Mouse (Mus musculus) CH12.LX (cell line): Measurements from ENCODE around the gene Pomp.
A peak's percentile ranks its signal among the peaks of the same experiment; 100 is the strongest.

Experiments used
- BHLHE40 ChIP-seq: IDR thresholded peaks from 2 replicates; pipeline ENCODE4 v1.6.1; 2011; ENCODE audit warnings: mild to moderate bottlenecking, low read depth, low read length, improper control_type of control experiment
- CHD1 ChIP-seq: IDR thresholded peaks from 2 replicates; pipeline ENCODE4 v1.6.1; 2012; ENCODE audit warnings: low read depth, low read length, improper control_type of control experiment, inconsistent platforms
- CTCF ChIP-seq, 2 experiments: IDR thresholded peaks in 1 of 2; conservative IDR thresholded peaks in 1 of 2; 2 replicates each; pipeline ENCODE4 v1.5.1; 2011 to 2012; ENCODE audit warnings: low read depth in 2 of 2, low read length in 2 of 2, improper control_type of control experiment in 1 of 2, inconsistent platforms in 1 of 2, mild to moderate bottlenecking in 1 of 2, moderate library complexity in 1 of 2
- EP300 ChIP-seq: IDR thresholded peaks from 2 replicates; pipeline ENCODE4 v1.6.1; 2011; ENCODE audit warnings: low read length, improper control_type of control experiment
- HCFC1 ChIP-seq: IDR thresholded peaks from 2 replicates; pipeline ENCODE4 v1.6.1; 2012; ENCODE audit warnings: low read depth, mild to moderate bottlenecking, inconsistent platforms, low read length, improper control_type of control experiment
- MAZ ChIP-seq: IDR thresholded peaks from 2 replicates; pipeline ENCODE4 v1.6.1; 2012; ENCODE audit warnings: low read depth, mild to moderate bottlenecking, inconsistent platforms, low read length, improper control_type of control experiment, moderate library complexity
- NRF1 ChIP-seq: IDR thresholded peaks from 2 replicates; pipeline ENCODE4 v1.6.1; 2014; ENCODE audit warnings: low read depth, mild to moderate bottlenecking, inconsistent platforms, low read length, improper control_type of control experiment, moderate library complexity
- POLR2AphosphoS2 ChIP-seq: IDR thresholded peaks from 2 replicates; pipeline ENCODE4 v1.6.1; 2011; ENCODE audit warnings: low read depth, low read length, improper control_type of control experiment
- RAD21 ChIP-seq: IDR thresholded peaks from 2 replicates; pipeline ENCODE4 v1.6.1; 2011; ENCODE audit warnings: low read depth, mild to moderate bottlenecking, low read length, improper control_type of control experiment, moderate library complexity
- TCF12 ChIP-seq: IDR thresholded peaks from 2 replicates; pipeline ENCODE4 v1.6.1; 2014; ENCODE audit warnings: low read depth, mild to moderate bottlenecking, inconsistent platforms, low read length, improper control_type of control experiment
- ZNF384 ChIP-seq: IDR thresholded peaks from 2 replicates; pipeline ENCODE4 v1.6.1; 2012; ENCODE audit warnings: low read depth, low read length, improper control_type of control experiment, inconsistent platforms

GRCm38 (mm10) chr5:147894455-147895076 is 34.3 kb downstream of the Pomp start, which contains the start of gene Slc46a3:
- TF ChIP-seq MAZ (no peak), TCF12 (peak; percentile 64; the same call in 1 of the 2 replicates), CTCF (conservative IDR thresholded peaks at IDR 0.05 in 1 of 2, IDR thresholded peaks at IDR 0.05 in 1 of 2; ENCODE audit: low read depth in 2 of 2, low read length in 2 of 2) (peak in 1 of 2 experiments; percentile 6; a peak in 1 of 4 replicates), BHLHE40 (no peak), RAD21 (no peak), ZNF384 (no peak), POLR2AphosphoS2 (no peak), HCFC1 (no peak), CHD1 (no peak), EP300 (no peak), NRF1 (peak; percentile 67)
